Mouse (Mus musculus) intestine, embryonic 14.5 days (tissue): Measurements from ENCODE around the gene Proz. TPM values are rescaled to one million over a fixed set of nuclear protein-coding genes. Genes with fewer than 3 reads are reported as not detected.

ENCODE experiments used
- polyA plus RNA-seq: library from polyadenylated mRNA; unstranded; fragments of >200 nt; fragmentation: Nextera tagmentation; extraction: Ambion mirVana; gene quantifications from 2 replicates; pipeline ENCODE4 v1.2.1, GENCODE M21; 2014

Proz gene
- polyA plus RNA-seq, 1 experiment from 2014 or later, result 0.42 TPM

Other genes starting within 250 kb of the Proz start
- 17.4 and 19.4 TPM in 2 replicates for gene Mcf2l, start 187.1 kb upstream of the Proz start, polyA plus RNA-seq
- gene F7, start 34.9 kb upstream of the Proz start, polyA plus RNA-seq, result not detected in 2 replicates
- 0.70 and 1.6 TPM in 2 replicates for gene F10, start 23.6 kb upstream of the Proz start, polyA plus RNA-seq
- 38.2 and 38.5 TPM in 2 replicates for gene Pcid2, start 44.5 kb downstream of the Proz start, polyA plus RNA-seq
- gene Cul4a, start 44.7 kb downstream of the Proz start, polyA plus RNA-seq, result 93.1 and 97.1 TPM in 2 replicates
- 310 and 321 TPM in 2 replicates for gene Lamp1, start 98.2 kb downstream of the Proz start, polyA plus RNA-seq
- 49.1 and 55.6 TPM in 2 replicates for gene Grtp1, start 139.7 kb downstream of the Proz start, polyA plus RNA-seq
- 0.17 and 0.27 TPM in 2 replicates for gene Adprhl1, start 193.2 kb downstream of the Proz start, polyA plus RNA-seq
- 22.5 and 23.4 TPM in 2 replicates for gene Dcun1d2, start 227.2 kb downstream of the Proz start, polyA plus RNA-seq
- 37.4 and 42.0 TPM in 2 replicates for gene Tmco3, start 227.3 kb downstream of the Proz start, polyA plus RNA-seq